Mouse (Mus musculus): ENCODE data around the gene Tcf20.

The Tcf20 gene

GRCm38 (mm10) chr15:82958253-82958701 is 29.4 kb downstream of the Tcf20 start:
- DNase-seq (ENCODE audit: low spot score), result no peak

- DNase-seq (ENCODE audit: low spot score), result no peak
Observed at GRCm38 (mm10) chr15:82956721-82957120, 31.0 kb downstream of the Tcf20 start.

- no peak for DNase-seq (ENCODE audit: low spot score)
Observed at GRCm38 (mm10) chr15:82956310-82956709, 31.4 kb downstream of the Tcf20 start.

GRCm38 (mm10) chr15:82955286-82955685 is 32.4 kb downstream of the Tcf20 start:
- peak; percentile 61 for DNase-seq (ENCODE audit: low spot score)

GRCm38 (mm10) chr15:82954034-82954433 is 33.6 kb downstream of the Tcf20 start:
- DNase-seq (ENCODE audit: low spot score), result no peak

- no peak for DNase-seq (ENCODE audit: low spot score)
Observed at GRCm38 (mm10) chr15:82953096-82953495, 34.6 kb downstream of the Tcf20 start.

- DNase-seq (ENCODE audit: low spot score), result no peak
Observed at GRCm38 (mm10) chr15:82952292-82952705, 35.4 kb downstream of the Tcf20 start.

GRCm38 (mm10) chr15:82950246-82950645 is 37.4 kb downstream of the Tcf20 start:
- DNase-seq (ENCODE audit: low spot score), result no peak

GRCm38 (mm10) chr15:82947431-82947830 is 40.2 kb downstream of the Tcf20 start:
- DNase-seq (ENCODE audit: low spot score), result no peak

GRCm38 (mm10) chr15:82944479-82945195 is 43.0 kb downstream of the Tcf20 start:
- no peak for DNase-seq (ENCODE audit: low spot score)

GRCm38 (mm10) chr15:82941733-82942132 is 45.9 kb downstream of the Tcf20 start:
- DNase-seq (ENCODE audit: low spot score), result no peak

- peak; percentile 31 for DNase-seq (ENCODE audit: low spot score)
Observed at GRCm38 (mm10) chr15:82940494-82941214, 47.0 kb downstream of the Tcf20 start.

- DNase-seq (ENCODE audit: low spot score), result peak; percentile 56
Observed at GRCm38 (mm10) chr15:82938155-82938569, 49.5 kb downstream of the Tcf20 start.

GRCm38 (mm10) chr15:82937428-82937992 is 50.2 kb downstream of the Tcf20 start:
- no peak for DNase-seq (ENCODE audit: low spot score)

GRCm38 (mm10) chr15:82934971-82935370 is 52.7 kb downstream of the Tcf20 start:
- DNase-seq (ENCODE audit: low spot score), result no peak

- DNase-seq (ENCODE audit: low spot score), result no peak
Observed at GRCm38 (mm10) chr15:82932936-82933650, 54.6 kb downstream of the Tcf20 start.

GRCm38 (mm10) chr15:82931436-82931835 is 56.2 kb downstream of the Tcf20 start:
- DNase-seq (ENCODE audit: low spot score), result no peak

GRCm38 (mm10) chr15:82929595-82929994 is 58.1 kb downstream of the Tcf20 start:
- peak; percentile 36 for DNase-seq (ENCODE audit: low spot score)

GRCm38 (mm10) chr15:82928844-82929243 is 58.8 kb downstream of the Tcf20 start:
- DNase-seq (ENCODE audit: low spot score), result peak; percentile 79

GRCm38 (mm10) chr15:82928023-82928422 is 59.6 kb downstream of the Tcf20 start:
- DNase-seq (ENCODE audit: low spot score), result no peak

- DNase-seq (ENCODE audit: low spot score), result no peak
Observed at GRCm38 (mm10) chr15:82927057-82927456, 60.6 kb downstream of the Tcf20 start.

- no peak for DNase-seq (ENCODE audit: low spot score)
Observed at GRCm38 (mm10) chr15:82924679-82925425, 62.8 kb downstream of the Tcf20 start.
